Mouse (Mus musculus): ENCODE data around the gene Arpc5. TPM values are rescaled to one million over a fixed set of nuclear protein-coding genes. Genes with fewer than 3 reads are reported as not detected.
A peak's percentile ranks its signal among the peaks of the same experiment; 100 is the strongest.

The Arpc5 gene
- total RNA-seq (2021) = 100 to 1,000 TPM; 244 to 271 TPM

GRCm38 (mm10) chr1:152766032-152766772 is at the start of gene Arpc5, which contains the start of gene Rgl1:
TSS of gene Arpc5 (plus strand) at chr1:152766542.
TSS of gene Rgl1 (minus strand) at chr1:152766351.
- peak; percentile 98 for DNase-seq
- intact Hi-C loops (cut with DNase I) = no loop called here

GRCm38 (mm10) chr1:152717329-152717728 is 49.0 kb upstream of the Arpc5 start:
- intact Hi-C loops (cut with DNase I) = no loop called here
- no peak for DNase-seq

- intact Hi-C loops (cut with DNase I) = no loop called here
- DNase-seq = no peak
Observed at GRCm38 (mm10) chr1:152718200-152718599, 48.1 kb upstream of the Arpc5 start.

GRCm38 (mm10) chr1:152720969-152721368 is 45.4 kb upstream of the Arpc5 start:
- no peak for DNase-seq
- intact Hi-C loops (cut with DNase I) = no loop called here

GRCm38 (mm10) chr1:152721535-152722198 is 44.7 kb upstream of the Arpc5 start:
- intact Hi-C loops (cut with DNase I) = no loop called here

GRCm38 (mm10) chr1:152724286-152724685 is 42.1 kb upstream of the Arpc5 start:
- intact Hi-C loops (cut with DNase I) = no loop called here
- DNase-seq = no peak

More at GRCm38 (mm10) chr1:152721535-152722198, 44.7 kb upstream of the Arpc5 start:
- no peak for DNase-seq

GRCm38 (mm10) chr1:152726095-152726494 is 40.2 kb upstream of the Arpc5 start:
- no peak for DNase-seq
- intact Hi-C loops (cut with DNase I) = no loop called here

- intact Hi-C loops (cut with DNase I) = no loop called here
- no peak for DNase-seq
Observed at GRCm38 (mm10) chr1:152727604-152728236, 38.6 kb upstream of the Arpc5 start.

- intact Hi-C loops (cut with DNase I) = no loop called here
- DNase-seq = no peak
Observed at GRCm38 (mm10) chr1:152738793-152739192, 27.5 kb upstream of the Arpc5 start.

GRCm38 (mm10) chr1:152739374-152739773 is 27.0 kb upstream of the Arpc5 start:
- intact Hi-C loops (cut with DNase I) = no loop called here

GRCm38 (mm10) chr1:152743095-152743826 is 23.1 kb upstream of the Arpc5 start:
- no peak for DNase-seq
- intact Hi-C loops (cut with DNase I) = no loop called here

More at GRCm38 (mm10) chr1:152739374-152739773, 27.0 kb upstream of the Arpc5 start:
- DNase-seq = no peak

GRCm38 (mm10) chr1:152746426-152746825 is 19.9 kb upstream of the Arpc5 start:
- intact Hi-C loops (cut with DNase I) = loop anchor here (2.0 kb wide), 1 partner anchor 222 kb away; no protein-coding TSS in a partner anchor
- peak; percentile 88 for DNase-seq

GRCm38 (mm10) chr1:152749276-152749675 is 17.1 kb upstream of the Arpc5 start:
- intact Hi-C loops (cut with DNase I) = no loop called here

GRCm38 (mm10) chr1:152750312-152750965 is 15.9 kb upstream of the Arpc5 start, which contains the start of gene Apobec4:
TSS of gene Apobec4 (plus strand) at chr1:152750551.
- DNase-seq = no peak
- intact Hi-C loops (cut with DNase I) = loop anchor here (5.0 kb wide), 1 partner anchor 923 kb away; no protein-coding TSS in a partner anchor

More at GRCm38 (mm10) chr1:152749276-152749675, 17.1 kb upstream of the Arpc5 start:
- DNase-seq = no peak

- intact Hi-C loops (cut with DNase I) = no loop called here
- DNase-seq = no peak
Observed at GRCm38 (mm10) chr1:152761791-152762190, 4.6 kb upstream of the Arpc5 start.

- intact Hi-C loops (cut with DNase I) = no loop called here
- no peak for DNase-seq
Observed at GRCm38 (mm10) chr1:152766804-152767748, 734 bp downstream of the Arpc5 start.

GRCm38 (mm10) chr1:152767749-152768488 is 1.6 kb downstream of the Arpc5 start:
- intact Hi-C loops (cut with DNase I) = no loop called here

GRCm38 (mm10) chr1:152771016-152771415 is 4.7 kb downstream of the Arpc5 start:
- DNase-seq = no peak
- intact Hi-C loops (cut with DNase I) = loop anchor here (5.0 kb wide), 1 partner anchor 71 kb away; no protein-coding TSS in a partner anchor

More at GRCm38 (mm10) chr1:152767749-152768488, 1.6 kb downstream of the Arpc5 start:
- peak; percentile 89 for DNase-seq
